8 mouse cellular contexts compared by ENCODE assay signal in genomic region chr4:81178782-81179135, GRCm38 (mm10).
A peak's percentile ranks its signal among the peaks of the same experiment; 100 is the strongest.
DNase-seq lines count a peak whose midpoint lies in the region; ATAC-seq and TF ChIP-seq lines count a peak whose summit lies in the region.

No protein-coding gene starts in this region.

- H3K9ac ChIP-seq in forebrain, embryonic 14.5 days (ENCODE audit: low read length), result peak overlapping the region; percentile 4
- no peak overlapping the region for H3K9ac ChIP-seq in liver, embryonic 16.5 days (ENCODE audit: low read depth, low read length)

- peak; percentile 3 for DNase-seq in c-Kit-positive CD71-positive TER-119-positive erythroid progenitor cells, embryonic 14.5 days (ENCODE audit: low spot score)
- DNase-seq in forebrain, embryonic 14.5 days (ENCODE audit: low spot score), result peak; percentile 96
- peak; percentile 90 to 91 for DNase-seq in heart, postnatal 10 days
- peak; percentile 95 for DNase-seq in kidney, postnatal 4 days
- peak; percentile 4 to 19 for DNase-seq in thymus, postnatal 10 days (ENCODE audit: low spot score in 2 of 2)

- H3K9me3 ChIP-seq in E14TG2a.4 (ENCODE audit: low read length), result no peaks in the 10 kb centered on the region
- H3K9me3 ChIP-seq in forebrain, embryonic 14.5 days (replicated peaks; ENCODE audit: control insufficient read depth, low read length), result no peaks in the 10 kb centered on the region
- H3K9me3 ChIP-seq in liver, embryonic 16.5 days (replicated peaks; ENCODE audit: control insufficient read depth, low read length), result no peaks in the 10 kb centered on the region

- H3K27me3 ChIP-seq in E14TG2a.4 (ENCODE audit: insufficient read depth, low read length), result no peaks in the 10 kb centered on the region
- no peaks in the 10 kb centered on the region for H3K27me3 ChIP-seq in forebrain, embryonic 14.5 days (replicated peaks; ENCODE audit: control insufficient read depth, insufficient read depth, low read length)
- no peaks in the 10 kb centered on the region for H3K27me3 ChIP-seq in liver, embryonic 16.5 days (ENCODE audit: control insufficient read depth, insufficient read depth, low read depth, low read length)

- H3K4me2 ChIP-seq in forebrain, embryonic 14.5 days (ENCODE audit: low read length), result peak overlapping the region; percentile 14; the same call in 1 of the 2 replicates
- no peak overlapping the region for H3K4me2 ChIP-seq in liver, embryonic 16.5 days (ENCODE audit: low read depth, low read length)

- H3K4me3 ChIP-seq in E14TG2a.4 (replicated peaks; ENCODE audit: low read length), result no peak overlapping the region
- H3K4me3 ChIP-seq in forebrain, embryonic 14.5 days (ENCODE audit: low read depth, low read length), result no peak overlapping the region
- no peak overlapping the region for H3K4me3 ChIP-seq in liver, embryonic 16.5 days (ENCODE audit: low read depth, low read length)
- no peak overlapping the region for H3K4me3 ChIP-seq in olfactory bulb, adult 2 months (ENCODE audit: insufficient read depth, low read depth, low read length)

- no peaks in the 10 kb centered on the region for H3K36me3 ChIP-seq in E14TG2a.4 (ENCODE audit: insufficient read depth, low read length)
- no peaks in the 10 kb centered on the region for H3K36me3 ChIP-seq in forebrain, embryonic 14.5 days (ENCODE audit: control insufficient read depth, insufficient read depth, low read length)
- no peaks in the 10 kb centered on the region for H3K36me3 ChIP-seq in liver, embryonic 16.5 days (ENCODE audit: control insufficient read depth, insufficient read depth)

- WGBS in forebrain, embryonic 14.5 days, result 1% methylated on average over 12 of the region's 12 CpGs
- under 1% methylated on average over 12 of the region's 12 CpGs for WGBS in liver, embryonic 16.5 days (ENCODE audit: insufficient replicate concordance)
- WGBS in olfactory bulb, adult 2 months, result under 1% methylated on average over 12 of the region's 12 CpGs

- intact Hi-C loops in heart, postnatal 10 days (cut with DNase I), result loop anchor here (1.0 to 10.0 kb wide), 8 partner anchors 74 to 1754 kb away; partner anchors contain the start of gene Lurap1l

- TF ChIP-seq POLR2A in olfactory bulb, adult 2 months (IDR thresholded peaks at IDR 0.05; ENCODE audit: insufficient read depth, low read depth, low read length), result no peak

- peak; percentile 73 for TF ChIP-seq CTCF in E14TG2a.4 (conservative IDR thresholded peaks at IDR 0.05; ENCODE audit: low read length)
- TF ChIP-seq CTCF in olfactory bulb, adult 2 months (IDR thresholded peaks at IDR 0.05; ENCODE audit: insufficient read depth, low read depth, low read length), result peak; percentile 95

- peak; percentile 99 for ATAC-seq in forebrain, embryonic 14.5 days
- ATAC-seq in liver, embryonic 16.5 days (ENCODE audit: low read depth), result peak; percentile 41

- H3K27ac ChIP-seq in forebrain, embryonic 14.5 days (ENCODE audit: low read depth, low read length), result 0 out of 2 replicates have a peak overlapping the region, but pooled peaks have one; percentile 39
- no peak overlapping the region for H3K27ac ChIP-seq in liver, embryonic 16.5 days (ENCODE audit: low read length)
- no peak overlapping the region for H3K27ac ChIP-seq in olfactory bulb, adult 2 months (ENCODE audit: insufficient read depth, low read depth, low read length)

- peaks cover 16% of the 10 kb centered on the region for H3K4me1 ChIP-seq in E14TG2a.4 (replicated peaks; ENCODE audit: low read depth, low read length)
- H3K4me1 ChIP-seq in forebrain, embryonic 14.5 days (ENCODE audit: control insufficient read depth, insufficient read depth, low read length), result peaks cover 5% of the 10 kb centered on the region; the same call in 1 of the 2 replicates
- no peaks in the 10 kb centered on the region for H3K4me1 ChIP-seq in liver, embryonic 16.5 days (ENCODE audit: control insufficient read depth, low read depth, low read length)
- peaks cover 2% of the 10 kb centered on the region; the same call in 1 of the 2 replicates for H3K4me1 ChIP-seq in olfactory bulb, adult 2 months (ENCODE audit: control insufficient read depth, insufficient read depth, low read length)

Comparison
In these comparisons a context has a peak if more than half of its experiments do, and no peak if none do; other contexts are left out.
1. DNase-seq: peak in every context shown above with its lines; median percentile 96 in forebrain, embryonic 14.5 days; 95 in kidney, postnatal 4 days; 90 in heart, postnatal 10 days; 12 in thymus, postnatal 10 days; 3 in c-Kit-positive CD71-positive TER-119-positive erythroid progenitor cells, embryonic 14.5 days.